Mouse (Mus musculus) frontal cortex, postnatal 36 days (tissue): ENCODE data around the gene Phpt1.

Source experiments
- DNase-seq, 2 experiments: peaks; one replicate each; pipeline ENCODE4 v3.0.0; 2022; ENCODE audit warnings: low spot score in 2 of 2

The Phpt1 gene

GRCm38 (mm10) chr2:25582466-25583119 lies 7.6 kb upstream of the Phpt1 start:
- peak; percentile 89 to 90 for DNase-seq

GRCm38 (mm10) chr2:25581901-25582301 lies 6.9 kb upstream of the Phpt1 start:
- peak; percentile 53 to 59 for DNase-seq

- peak; percentile 80 to 86 for DNase-seq
Observed at GRCm38 (mm10) chr2:25581294-25581864, 6.4 kb upstream of the Phpt1 start, which contains the start of gene Ajm1. Gene Ajm1, minus strand, starts transcription at chr2:25581757.

GRCm38 (mm10) chr2:25580621-25581101 lies 5.6 kb upstream of the Phpt1 start:
- peak; percentile 52 to 54 for DNase-seq

- DNase-seq = peak; percentile 56 to 75
Observed at GRCm38 (mm10) chr2:25579737-25580460, 4.9 kb upstream of the Phpt1 start.

GRCm38 (mm10) chr2:25578796-25579736 lies 4.0 kb upstream of the Phpt1 start:
- DNase-seq = no peak

GRCm38 (mm10) chr2:25577951-25578795 lies 3.1 kb upstream of the Phpt1 start:
- DNase-seq = no peak

- DNase-seq = peak; percentile 40 to 41
Observed at GRCm38 (mm10) chr2:25576965-25577891, 2.2 kb upstream of the Phpt1 start.

- DNase-seq = peak; percentile 54 to 65
Observed at GRCm38 (mm10) chr2:25576028-25576850, 1.2 kb upstream of the Phpt1 start.

- peak in 1 of 2 experiments; percentile 46 for DNase-seq
Observed at GRCm38 (mm10) chr2:25575432-25576027, 506 bp upstream of the Phpt1 start.

GRCm38 (mm10) chr2:25574136-25574535 lies 888 bp downstream of the Phpt1 start:
- DNase-seq = no peak

GRCm38 (mm10) chr2:25573068-25573467 lies 2.0 kb downstream of the Phpt1 start:
- DNase-seq = no peak

- no peak for DNase-seq
Observed at GRCm38 (mm10) chr2:25571221-25571620, 3.8 kb downstream of the Phpt1 start.

- no peak for DNase-seq
Observed at GRCm38 (mm10) chr2:25569323-25569722, 5.7 kb downstream of the Phpt1 start.

- no peak for DNase-seq
Observed at GRCm38 (mm10) chr2:25568473-25569019, 6.5 kb downstream of the Phpt1 start.

GRCm38 (mm10) chr2:25566558-25566957 lies 8.5 kb downstream of the Phpt1 start:
- DNase-seq = no peak

GRCm38 (mm10) chr2:25565741-25566140 lies 9.3 kb downstream of the Phpt1 start:
- no peak for DNase-seq

- no peak for DNase-seq
Observed at GRCm38 (mm10) chr2:25561946-25562345, 13.1 kb downstream of the Phpt1 start.
